Mouse (Mus musculus) heart, embryonic 10.5 days (tissue): ENCODE data around the gene Glg1. TPM values are rescaled to one million over a fixed set of nuclear protein-coding genes. Genes with fewer than 3 reads are reported as not detected.

Experiments
- DNase-seq: peaks from one replicate; pipeline ENCODE4 v3.0.0-alpha.2; 2017; ENCODE audit warnings: low spot score
- H3K27ac ChIP-seq: fragments of 300-500 bp; sonication (generic); 2 replicates; pipeline ENCODE4 v1.5.1; 2016; ENCODE audit warnings: mild to moderate bottlenecking
- H3K27me3 ChIP-seq: fragments of 300-500 bp; sonication (generic); 2 replicates; pipeline ENCODE4 v1.6.1; 2016; ENCODE audit warnings: mild to moderate bottlenecking; ENCODE audit not compliant: poor library complexity, insufficient read depth, severe bottlenecking
- H3K36me3 ChIP-seq: fragments of 300-500 bp; sonication (generic); 2 replicates; pipeline ENCODE4 v1.6.1; 2016; ENCODE audit warnings: mild to moderate bottlenecking, moderate library complexity
- H3K4me1 ChIP-seq: fragments of 300-500 bp; sonication (generic); 2 replicates; pipeline ENCODE4 v1.6.1; 2016; ENCODE audit warnings: mild to moderate bottlenecking
- H3K4me3 ChIP-seq: fragments of 300-500 bp; sonication (generic); 2 replicates; pipeline ENCODE4 v1.5.1; 2016; ENCODE audit warnings: mild to moderate bottlenecking, moderate library complexity
- H3K9me3 ChIP-seq: fragments of 300-500 bp; sonication (generic); 2 replicates; pipeline ENCODE4 v1.6.1; 2016; ENCODE audit warnings: mild to moderate bottlenecking, moderate library complexity
- WGBS: fragments of 180-500 bp; shearing (Covaris S2); methylation state at CpG from one replicate; pipeline ENCODE4 v1.1.7; 2016; 5-methylcytosine and 5-hydroxymethylcytosine counted together
- polyA plus RNA-seq: library from polyadenylated mRNA; unstranded; fragments of >200 nt; fragmentation: Nextera tagmentation; extraction: Ambion mirVana; gene quantifications from 2 replicates; pipeline ENCODE4 v1.2.1, GENCODE M21; 2016

Gene Glg1
- polyA plus RNA-seq, 1 experiment from 2014 or later: 70.4 TPM

DNA sequence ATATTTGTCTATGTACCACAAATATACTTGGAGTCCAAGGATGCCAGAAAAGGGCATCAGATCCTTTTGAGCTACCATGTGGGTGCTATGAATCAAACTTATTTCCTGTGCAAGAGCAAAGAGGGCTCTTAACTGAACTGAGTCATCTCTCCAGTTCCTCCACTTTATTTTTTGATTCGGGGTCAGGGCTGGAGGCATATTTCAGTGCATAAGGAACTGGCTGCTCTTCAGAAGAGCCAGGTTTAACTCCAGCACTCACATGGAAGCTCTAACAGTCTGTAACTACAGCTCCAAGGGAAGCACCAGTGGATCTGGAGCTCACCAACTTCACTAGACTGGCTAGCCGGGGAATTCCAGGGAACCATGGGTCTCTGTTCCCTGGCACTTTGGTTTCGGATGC, 21.7 kb downstream of the Glg1 start:
- 84% methylated on average over 3 of the region's 3 CpGs for WGBS

DNA sequence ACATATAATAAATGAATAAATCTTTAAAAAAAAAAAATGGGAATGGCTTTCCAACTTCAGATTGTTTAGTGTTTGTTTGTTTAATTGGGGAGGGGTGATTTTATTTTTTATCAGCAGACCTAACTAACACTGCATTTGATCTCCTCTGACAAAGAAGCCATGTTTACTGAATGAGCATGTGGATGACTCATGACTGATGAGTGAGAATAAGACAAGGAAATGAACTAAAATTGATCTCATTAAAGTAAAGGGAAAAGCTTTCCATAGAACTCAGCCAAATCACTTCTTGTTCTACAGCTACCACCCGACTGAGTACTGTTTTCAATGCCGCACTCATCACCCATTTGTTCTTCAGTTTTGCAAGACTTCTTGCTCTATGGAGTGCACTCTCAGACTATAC, 25.3 kb downstream of the Glg1 start:
- WGBS: 90% methylated on average over 2 of the region's 2 CpGs
- no peak overlapping the region for H3K27ac ChIP-seq

More for the DNA sequence above, 21.7 kb downstream of the Glg1 start:
- DNase-seq: no peak
- no peak overlapping the region for H3K4me3 ChIP-seq
- H3K36me3 ChIP-seq: no peaks in the 10 kb centered on the region
- no peak overlapping the region for H3K27ac ChIP-seq
- no peaks in the 10 kb centered on the region for H3K9me3 ChIP-seq
- no peaks in the 10 kb centered on the region for H3K27me3 ChIP-seq
- peaks cover 5% of the 10 kb centered on the region; the same call in 1 of the 2 replicates for H3K4me1 ChIP-seq

DNA sequence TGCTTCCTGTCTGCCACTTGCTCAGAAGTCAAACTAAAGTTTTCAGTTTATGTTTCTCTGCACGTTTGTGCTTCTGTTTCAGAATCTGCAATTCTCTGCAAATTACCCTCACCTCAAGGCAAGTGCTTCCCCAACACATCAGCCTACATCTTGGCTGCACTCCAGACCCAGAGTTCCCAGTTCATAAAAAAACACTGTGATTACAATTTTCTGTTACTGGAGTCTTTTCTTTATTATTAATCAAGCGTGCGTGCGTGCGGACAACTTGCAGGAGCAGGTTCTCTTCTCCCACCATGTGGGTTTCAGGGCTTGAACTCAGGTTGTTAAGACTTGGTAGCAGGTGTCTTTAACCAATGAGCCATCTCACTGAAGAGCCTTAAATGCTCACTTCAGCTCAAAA, 34.9 kb downstream of the Glg1 start:
- H3K9me3 ChIP-seq: no peaks in the 10 kb centered on the region
- no peak overlapping the region for H3K27ac ChIP-seq
- no peaks in the 10 kb centered on the region for H3K27me3 ChIP-seq
- no peak overlapping the region for H3K4me3 ChIP-seq
- 84% methylated on average over 5 of the region's 5 CpGs for WGBS
- H3K4me1 ChIP-seq: no peaks in the 10 kb centered on the region
- H3K36me3 ChIP-seq: no peaks in the 10 kb centered on the region
- no peak for DNase-seq

More for the DNA sequence above, 25.3 kb downstream of the Glg1 start:
- no peaks in the 10 kb centered on the region for H3K9me3 ChIP-seq
- H3K4me3 ChIP-seq: no peak overlapping the region
- H3K36me3 ChIP-seq: no peaks in the 10 kb centered on the region
- H3K27me3 ChIP-seq: no peaks in the 10 kb centered on the region
- H3K4me1 ChIP-seq: peaks cover 5% of the 10 kb centered on the region; the same call in 1 of the 2 replicates
- DNase-seq: no peak

DNA sequence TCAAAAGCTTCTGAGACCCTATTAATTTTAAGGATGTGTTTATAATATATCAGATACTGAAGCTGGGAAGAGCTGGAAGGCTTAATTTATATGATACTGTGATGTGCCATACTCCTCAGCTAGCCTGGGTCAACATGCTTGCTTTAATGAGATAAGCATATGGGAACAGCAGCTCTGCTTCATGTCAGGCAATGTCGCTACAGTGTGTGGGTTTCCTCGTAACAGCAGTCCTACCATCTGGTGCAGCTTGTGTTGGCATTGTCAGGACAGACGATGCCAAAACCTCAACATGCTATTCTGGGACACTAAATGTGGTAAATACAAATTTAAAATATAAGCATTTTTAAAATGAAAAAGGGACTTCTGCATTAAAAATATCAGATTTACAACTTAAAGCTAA, 40.9 kb downstream of the Glg1 start:
- H3K9me3 ChIP-seq: no peaks in the 10 kb centered on the region
- H3K27me3 ChIP-seq: no peaks in the 10 kb centered on the region
- H3K27ac ChIP-seq: no peak overlapping the region
- H3K4me3 ChIP-seq: no peak overlapping the region
- H3K4me1 ChIP-seq: no peaks in the 10 kb centered on the region
- no peaks in the 10 kb centered on the region for H3K36me3 ChIP-seq
- 46% methylated on average over 3 of the region's 3 CpGs for WGBS
- no peak for DNase-seq

DNA sequence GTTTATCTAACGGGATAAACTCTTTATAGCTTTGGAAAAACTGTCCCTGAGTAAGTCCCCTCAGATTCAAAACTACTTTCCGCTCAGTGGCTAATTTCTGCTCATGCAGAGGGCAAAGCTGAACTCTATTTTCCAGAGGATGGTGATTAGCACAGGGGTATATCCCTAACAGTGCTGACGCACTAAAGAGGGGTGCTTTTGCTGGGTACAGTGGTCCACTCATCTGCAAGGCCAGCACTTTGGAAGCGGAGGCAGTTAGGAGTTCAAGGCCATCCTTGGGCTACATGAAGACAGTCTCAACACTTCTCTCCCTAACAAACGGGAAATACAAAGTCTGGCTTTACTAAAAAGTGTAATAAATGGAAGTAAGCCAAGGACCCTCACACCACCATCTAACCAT, 45.6 kb downstream of the Glg1 start:
- 85% methylated on average over 5 of the region's 5 CpGs for WGBS
- H3K27ac ChIP-seq: no peak overlapping the region
- H3K27me3 ChIP-seq: no peaks in the 10 kb centered on the region
- peaks cover 3% of the 10 kb centered on the region; the same call in 1 of the 2 replicates for H3K4me1 ChIP-seq
- H3K4me3 ChIP-seq: no peak overlapping the region
- no peak for DNase-seq
- no peaks in the 10 kb centered on the region for H3K36me3 ChIP-seq
- no peaks in the 10 kb centered on the region for H3K9me3 ChIP-seq

DNA sequence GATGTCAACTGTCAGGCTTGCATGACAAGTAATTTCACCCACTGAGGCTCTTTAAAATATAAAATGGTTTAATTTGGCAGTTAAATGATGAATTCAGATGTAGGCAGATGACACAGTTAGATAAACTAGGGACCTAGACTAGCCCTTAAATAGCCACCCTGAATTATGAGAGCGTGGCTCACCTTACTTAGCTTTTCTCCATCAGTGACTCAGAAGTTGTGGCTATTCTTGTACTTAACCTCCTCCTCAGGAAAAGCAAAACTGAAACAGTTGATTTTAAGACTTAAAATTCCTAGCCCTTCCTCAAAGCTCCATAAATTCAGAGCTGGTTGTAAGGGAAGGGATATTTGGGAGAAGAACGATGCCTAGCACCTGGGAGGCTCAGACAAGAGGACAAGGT, 47.8 kb downstream of the Glg1 start:
- Histone ChIP-seq H3K36me3 (no peaks in the 10 kb centered on the region), H3K9me3 (no peaks in the 10 kb centered on the region), H3K4me1 (peaks cover 8% of the 10 kb centered on the region; the same call in 1 of the 2 replicates), H3K27ac (no peak overlapping the region), H3K4me3 (no peak overlapping the region), H3K27me3 (no peaks in the 10 kb centered on the region)
- DNase-seq: no peak
- 91% methylated on average over 2 of the region's 2 CpGs for WGBS

DNA sequence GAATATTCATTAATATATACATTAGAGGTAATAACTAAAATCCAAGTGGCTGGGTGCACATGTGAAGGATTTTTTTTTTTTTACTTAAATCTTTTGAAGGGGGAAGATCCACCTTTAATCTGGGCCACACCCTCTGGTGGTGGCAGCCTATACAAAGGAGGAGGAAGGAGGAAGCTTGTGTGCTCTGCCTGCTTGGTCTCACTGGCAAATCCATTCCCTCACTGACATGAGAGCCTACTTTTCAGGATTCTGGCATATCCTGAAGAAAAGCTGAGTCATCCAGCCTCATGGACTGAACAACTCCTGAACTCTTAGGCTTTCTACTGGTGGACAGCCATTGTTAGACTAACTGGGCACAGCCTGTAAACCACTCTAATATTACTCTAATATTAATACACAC, 49.1 kb downstream of the Glg1 start:
- H3K27ac ChIP-seq: no peak overlapping the region
- no peak for DNase-seq
- H3K36me3 ChIP-seq: no peaks in the 10 kb centered on the region
- no peak overlapping the region for H3K4me3 ChIP-seq
- H3K27me3 ChIP-seq: no peaks in the 10 kb centered on the region
- no peaks in the 10 kb centered on the region for H3K9me3 ChIP-seq
- H3K4me1 ChIP-seq: peaks cover 8% of the 10 kb centered on the region; the same call in 1 of the 2 replicates

DNA sequence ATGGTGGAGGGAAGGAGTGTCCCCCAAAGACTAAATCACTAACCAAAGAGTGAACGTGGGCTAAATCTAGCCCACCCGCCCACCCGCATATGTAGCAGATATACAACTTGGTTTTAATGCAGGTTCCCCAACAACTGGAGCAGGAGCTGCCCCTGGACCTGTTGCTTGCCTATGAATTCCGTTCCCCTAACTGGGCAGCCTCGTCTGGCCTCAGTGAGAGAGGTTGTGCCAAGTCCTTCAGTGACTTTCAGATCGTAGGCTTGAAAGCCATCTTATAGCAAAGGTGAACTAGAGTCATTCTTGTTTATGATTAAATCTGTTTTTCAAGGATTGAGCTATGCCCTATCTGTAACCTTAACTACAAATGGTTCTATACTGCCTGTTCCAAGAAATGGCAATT, 52.7 kb downstream of the Glg1 start:
- H3K27me3 ChIP-seq: no peaks in the 10 kb centered on the region
- no peaks in the 10 kb centered on the region for H3K9me3 ChIP-seq
- no peak for DNase-seq
- H3K4me3 ChIP-seq: no peak overlapping the region
- 0 out of 2 replicates have a peak, but pooled peaks cover 5% of the 10 kb centered on the region for H3K4me1 ChIP-seq
- H3K36me3 ChIP-seq: no peaks in the 10 kb centered on the region
- H3K27ac ChIP-seq: no peak overlapping the region
- 84% methylated on average over 6 of the region's 6 CpGs for WGBS

DNA sequence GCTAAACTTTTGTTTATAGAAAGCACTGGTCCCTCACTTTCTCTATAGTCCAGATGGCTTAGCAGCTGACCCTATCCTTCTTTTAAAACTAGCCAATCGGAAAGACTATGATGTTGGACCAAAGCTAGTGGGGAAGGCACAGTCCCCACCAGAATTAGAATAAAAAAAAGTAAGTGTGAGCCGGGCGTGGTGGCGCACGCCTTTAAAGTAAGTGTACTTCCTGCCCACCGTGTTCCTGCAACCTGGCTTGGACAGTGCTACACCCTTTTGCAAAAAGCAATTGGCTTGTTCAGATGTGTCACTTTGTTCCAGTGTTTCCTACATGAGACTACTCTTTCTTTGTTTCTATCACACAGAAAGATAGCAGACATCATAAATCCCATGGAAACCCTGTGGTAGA, 54.0 kb downstream of the Glg1 start:
- DNase-seq: no peak
- Histone ChIP-seq H3K36me3 (0 out of 2 replicates have a peak, but pooled peaks cover under 1% of the 10 kb centered on the region), H3K4me1 (0 out of 2 replicates have a peak, but pooled peaks cover 5% of the 10 kb centered on the region), H3K9me3 (no peaks in the 10 kb centered on the region), H3K4me3 (no peak overlapping the region), H3K27ac (no peak overlapping the region), H3K27me3 (no peaks in the 10 kb centered on the region)
- 90% methylated on average over 6 of the region's 6 CpGs for WGBS

DNA sequence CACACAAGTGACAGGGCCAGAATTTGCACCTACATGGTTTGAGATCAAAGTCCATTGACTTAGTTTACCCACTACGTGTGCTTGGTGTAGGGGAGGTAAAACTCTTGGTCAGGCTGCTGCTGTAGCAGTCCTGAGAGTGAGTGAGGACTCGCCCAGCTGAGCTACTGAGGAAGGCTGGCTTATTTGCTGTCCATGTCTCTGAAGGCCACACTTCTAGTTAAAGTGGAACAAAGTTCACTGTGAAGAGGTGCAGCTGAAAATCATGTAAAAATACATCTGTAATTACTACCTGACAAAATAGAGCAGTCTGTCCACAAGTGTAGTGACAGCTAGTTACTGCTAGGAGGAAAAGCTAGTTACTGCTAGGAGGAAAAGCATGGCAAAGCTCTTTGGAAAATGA, 55.7 kb downstream of the Glg1 start:
- H3K36me3 ChIP-seq: peaks cover 8% of the 10 kb centered on the region; the same call in 1 of the 2 replicates
- no peak overlapping the region for H3K27ac ChIP-seq
- no peak for DNase-seq
- 90% methylated on average over 2 of the region's 2 CpGs for WGBS
- no peaks in the 10 kb centered on the region for H3K9me3 ChIP-seq
- no peaks in the 10 kb centered on the region for H3K27me3 ChIP-seq
- H3K4me3 ChIP-seq: no peak overlapping the region
- 0 out of 2 replicates have a peak, but pooled peaks cover 5% of the 10 kb centered on the region for H3K4me1 ChIP-seq

DNA sequence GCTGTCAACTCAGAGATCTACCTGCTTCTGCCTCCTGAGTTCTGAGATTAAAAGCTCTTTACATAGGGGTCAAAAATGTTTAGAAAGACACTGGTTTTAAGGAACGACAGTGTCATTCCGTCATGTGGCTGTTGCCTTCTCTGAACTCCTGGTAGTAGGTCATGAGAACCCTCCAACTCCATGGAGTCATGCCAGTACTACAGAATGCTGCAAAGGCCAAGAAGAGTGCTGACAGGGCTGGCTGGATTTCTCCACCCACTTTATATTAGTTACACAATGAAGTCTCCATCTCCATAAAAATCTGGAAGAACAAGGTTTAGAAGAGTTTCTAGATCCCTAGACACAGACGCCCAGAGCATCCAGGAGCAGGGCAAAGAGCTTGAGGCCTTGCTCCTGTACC, 61.0 kb downstream of the Glg1 start:
- Histone ChIP-seq H3K27ac (no peak overlapping the region), H3K36me3 (peaks cover 49% of the 10 kb centered on the region), H3K4me1 (no peaks in the 10 kb centered on the region), H3K9me3 (no peaks in the 10 kb centered on the region), H3K27me3 (no peaks in the 10 kb centered on the region), H3K4me3 (no peak overlapping the region)
- 91% methylated on average over 3 of the region's 3 CpGs for WGBS
- DNase-seq: no peak

DNA sequence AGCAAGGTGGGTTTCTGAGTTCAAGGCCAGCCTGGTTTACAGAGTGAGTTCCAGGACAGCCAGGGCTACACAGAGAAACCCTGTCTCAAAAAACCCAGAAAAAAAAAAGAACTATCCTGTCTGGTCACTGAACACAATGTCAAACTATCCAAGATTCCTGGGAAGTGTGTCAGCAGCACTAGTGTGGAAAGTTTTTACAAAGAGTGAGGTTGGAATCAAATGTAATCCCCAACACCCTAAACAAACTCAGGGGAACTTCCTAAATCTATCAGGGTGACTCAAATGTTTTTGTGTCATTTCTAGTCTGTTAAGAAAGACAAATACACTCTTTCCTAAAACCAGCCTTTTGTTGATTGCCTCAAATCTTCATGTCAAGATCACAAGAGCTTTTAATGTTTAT, 62.8 kb downstream of the Glg1 start:
- Histone ChIP-seq H3K4me1 (no peaks in the 10 kb centered on the region), H3K9me3 (no peaks in the 10 kb centered on the region), H3K27ac (no peak overlapping the region), H3K36me3 (peaks cover 62% of the 10 kb centered on the region), H3K4me3 (no peak overlapping the region), H3K27me3 (no peaks in the 10 kb centered on the region)
- DNase-seq: no peak

DNA sequence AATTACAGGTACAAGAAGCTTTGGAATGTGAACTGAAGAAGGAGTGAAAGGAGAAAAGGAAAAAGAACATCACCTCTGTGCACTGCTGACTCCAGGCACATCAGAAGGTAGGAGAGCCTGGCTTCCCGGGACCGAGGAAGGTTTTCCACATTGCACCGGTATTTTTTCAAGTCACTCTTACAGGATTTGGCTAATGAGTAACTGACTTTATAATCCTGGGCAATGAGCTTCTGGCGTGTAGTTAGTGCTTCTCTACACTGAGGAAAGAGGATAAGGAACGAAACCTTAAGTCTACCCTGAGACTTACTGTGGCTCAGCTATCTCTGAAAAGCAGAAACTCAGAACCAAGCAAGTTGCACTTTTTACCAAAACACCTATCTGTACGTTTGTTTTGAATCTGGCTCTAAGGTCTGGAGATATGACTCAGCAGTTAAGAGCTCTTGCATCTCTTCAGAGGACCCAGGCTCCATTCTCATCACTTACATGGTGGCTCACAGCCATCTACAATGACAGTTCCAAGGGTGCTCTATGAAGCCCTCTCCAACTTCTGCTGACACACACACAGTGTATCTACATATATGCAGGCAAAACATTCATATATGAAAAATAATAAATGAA, 70.3 kb downstream of the Glg1 start:
- no peak for DNase-seq
- Histone ChIP-seq H3K9me3 (no peaks in the 10 kb centered on the region), H3K4me1 (no peaks in the 10 kb centered on the region), H3K27ac (no peak overlapping the region), H3K27me3 (no peaks in the 10 kb centered on the region), H3K4me3 (no peak overlapping the region), H3K36me3 (peaks cover 64% of the 10 kb centered on the region)
- 82% methylated on average over 6 of the region's 6 CpGs for WGBS

DNA sequence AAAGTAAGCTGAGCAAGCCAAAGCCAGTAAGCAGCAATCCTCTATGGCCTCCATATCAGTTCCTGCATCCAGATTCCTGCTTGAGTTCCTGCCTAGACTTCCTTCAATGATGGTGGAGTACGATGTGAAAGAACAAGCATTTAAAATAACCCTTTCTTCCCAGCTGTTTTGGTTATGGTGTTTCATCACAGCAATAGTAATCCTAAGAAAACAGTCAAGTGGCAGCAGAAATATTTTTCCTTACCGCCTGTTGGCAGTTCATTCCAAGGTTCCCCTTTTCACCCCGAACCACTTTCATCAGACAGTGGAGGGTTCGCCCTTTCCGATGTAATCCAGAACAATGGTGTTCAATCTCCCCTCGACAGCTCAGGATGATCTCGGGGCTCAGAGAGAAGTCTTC, 71.5 kb downstream of the Glg1 start:
- no peak overlapping the region for H3K27ac ChIP-seq
- H3K27me3 ChIP-seq: no peaks in the 10 kb centered on the region
- no peaks in the 10 kb centered on the region for H3K9me3 ChIP-seq
- no peak overlapping the region for H3K4me3 ChIP-seq
- 90% methylated on average over 7 of the region's 7 CpGs for WGBS
- H3K36me3 ChIP-seq: peaks cover 68% of the 10 kb centered on the region
- no peak for DNase-seq
- H3K4me1 ChIP-seq: no peaks in the 10 kb centered on the region
